Mouse (Mus musculus) cerebellum, adult (tissue): Measurements from ENCODE around the gene Ccnb2.

Experiments used
- ATAC-seq: cut with Nextera tagmentation; 2 replicates; pipeline ENCODE4 v1.9.2; 2017; ENCODE audit warnings: mild to moderate bottlenecking, moderate library complexity, mixed read lengths; ENCODE audit not compliant: insufficient number of reproducible peaks, low FRiP score, low TSS enrichment

Ccnb2 gene

DNA sequence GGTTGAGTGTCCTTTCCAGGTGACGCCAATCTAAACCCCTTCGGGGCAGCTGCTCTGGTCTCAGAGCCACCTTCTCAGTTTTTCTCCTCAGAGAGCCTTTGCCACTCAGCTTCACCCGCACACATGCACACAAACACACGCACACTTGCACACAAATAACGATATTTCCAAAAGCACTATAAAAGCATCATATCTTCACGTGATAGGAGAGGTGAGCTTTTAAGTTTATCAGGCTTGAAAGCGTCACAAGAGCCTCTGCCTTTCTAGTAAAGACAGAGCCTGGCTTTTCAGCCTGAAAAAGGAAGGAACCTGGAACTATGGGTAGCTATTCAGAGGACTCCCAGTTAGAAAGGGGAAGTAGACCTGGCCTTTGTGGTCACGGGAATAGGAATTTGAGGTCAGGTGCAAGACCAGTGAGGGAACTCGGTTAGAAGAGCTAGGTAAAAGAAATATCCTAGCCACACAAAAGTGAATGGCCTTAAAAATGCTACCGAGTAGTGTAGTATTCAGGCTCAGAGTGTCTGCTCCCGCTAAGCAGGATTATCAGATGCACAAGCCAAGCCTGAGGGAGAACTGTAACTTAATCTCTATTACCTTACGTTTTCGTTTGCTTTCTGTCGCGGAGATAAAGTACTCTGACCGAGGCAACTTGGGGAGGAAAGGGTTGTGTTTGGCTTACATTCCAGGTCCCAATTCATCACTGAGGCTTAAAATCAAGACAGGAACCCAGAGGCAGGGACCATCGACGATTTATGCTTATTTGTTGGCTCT is 36.2 kb downstream of the Ccnb2 start:
- no peak for ATAC-seq

DNA sequence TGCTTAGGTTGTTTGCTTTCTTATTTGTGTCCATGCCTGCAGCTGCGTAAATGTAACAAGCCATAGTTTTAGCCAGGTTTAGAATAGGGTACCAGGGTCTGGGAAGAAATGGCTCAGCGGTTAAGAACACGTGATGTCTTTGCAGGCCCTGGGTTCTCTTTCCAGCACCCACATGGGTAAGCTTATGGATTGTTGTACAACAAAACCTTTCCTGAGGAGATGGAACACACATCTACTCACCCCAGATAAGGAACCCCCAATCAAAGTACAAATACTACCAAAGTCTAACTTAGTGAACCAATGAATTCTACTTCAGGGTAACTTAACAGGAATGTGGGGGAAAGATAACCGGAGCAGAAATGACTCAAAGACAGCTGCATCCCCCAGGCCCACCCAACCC is 36.9 kb downstream of the Ccnb2 start:
- ATAC-seq = no peak

DNA sequence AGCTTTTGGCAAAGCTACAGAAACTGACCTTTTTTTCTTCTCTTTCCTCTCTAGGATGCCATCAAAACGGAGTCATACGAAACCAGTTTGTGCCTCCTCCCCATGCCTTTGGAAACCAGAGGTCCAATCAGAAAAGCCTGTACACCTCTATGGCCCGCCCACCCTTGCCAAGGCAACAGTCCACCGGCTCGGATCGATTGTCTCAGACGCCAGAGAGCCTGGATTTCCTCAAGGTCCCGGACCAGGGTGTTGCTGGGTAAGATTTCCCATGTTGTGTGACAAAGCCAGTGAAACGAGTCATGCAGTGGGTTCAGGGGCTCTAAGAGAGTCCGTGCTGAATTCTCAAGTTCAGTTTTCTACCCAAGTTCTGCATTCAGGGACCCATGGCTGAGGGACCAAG is 37.6 kb downstream of the Ccnb2 start:
- ATAC-seq = no peak

DNA sequence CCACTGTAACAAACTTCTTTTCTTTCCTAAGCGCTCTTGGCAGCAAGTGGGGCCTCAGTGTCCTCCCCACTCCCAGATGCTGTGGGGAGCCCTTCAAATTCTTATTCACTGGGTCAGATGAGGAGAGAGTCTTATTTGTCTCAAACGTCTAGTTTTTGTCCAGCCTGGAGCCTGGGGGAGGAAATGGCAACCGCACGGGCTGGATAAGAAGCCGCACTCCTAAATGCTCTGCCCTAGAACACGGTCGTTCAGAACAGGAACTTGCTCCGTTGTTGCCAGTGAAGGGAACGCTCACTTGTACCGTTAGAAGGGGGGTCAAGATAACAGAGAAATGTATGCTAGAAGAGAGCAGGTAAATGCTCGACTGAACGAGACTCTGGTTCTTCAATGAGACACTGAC is 39.3 kb downstream of the Ccnb2 start:
- ATAC-seq = no peak

- no peak for ATAC-seq
Observed at GRCm38 (mm10) chr9:70379502-70380467, 41.6 kb downstream of the Ccnb2 start.

- ATAC-seq = no peak
Observed at GRCm38 (mm10) chr9:70371638-70372037, 49.7 kb downstream of the Ccnb2 start.

DNA sequence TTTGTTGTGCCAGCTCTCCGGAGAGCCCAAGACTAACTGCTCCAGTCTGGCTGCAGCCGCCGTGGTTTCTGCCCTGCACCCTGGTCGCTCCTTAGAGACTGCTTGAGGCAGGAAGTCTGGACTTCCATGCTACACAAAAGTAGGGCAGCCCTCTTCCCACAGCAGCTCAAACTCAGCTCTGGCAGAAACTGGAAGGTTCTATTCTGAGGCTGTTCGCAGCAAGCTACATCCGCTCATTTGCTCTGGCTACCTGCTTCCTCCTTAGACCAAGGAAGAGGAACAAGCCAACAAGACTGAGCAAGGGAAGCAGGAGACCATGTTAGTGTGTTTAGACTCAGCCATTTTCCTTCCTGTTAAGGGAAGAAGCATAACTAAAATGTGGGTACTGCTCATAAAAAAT is 54.4 kb downstream of the Ccnb2 start:
- ATAC-seq = no peak; the same call in 1 of the 2 replicates

- ATAC-seq = no peak
Observed at GRCm38 (mm10) chr9:70365915-70366314, 55.4 kb downstream of the Ccnb2 start.

- ATAC-seq = no peak
Observed at GRCm38 (mm10) chr9:70364741-70365140, 56.6 kb downstream of the Ccnb2 start.

GRCm38 (mm10) chr9:70359402-70360131 is 61.8 kb downstream of the Ccnb2 start:
- ATAC-seq = no peak
